Mouse (Mus musculus): ENCODE measurements around the gene Adamts17. TPM values are rescaled to one million over a fixed set of nuclear protein-coding genes. Genes with fewer than 3 reads are reported as not detected.

Gene Adamts17
- polyA plus RNA-seq, 1 experiment from 2014 or later = 3.6 TPM

DNA sequence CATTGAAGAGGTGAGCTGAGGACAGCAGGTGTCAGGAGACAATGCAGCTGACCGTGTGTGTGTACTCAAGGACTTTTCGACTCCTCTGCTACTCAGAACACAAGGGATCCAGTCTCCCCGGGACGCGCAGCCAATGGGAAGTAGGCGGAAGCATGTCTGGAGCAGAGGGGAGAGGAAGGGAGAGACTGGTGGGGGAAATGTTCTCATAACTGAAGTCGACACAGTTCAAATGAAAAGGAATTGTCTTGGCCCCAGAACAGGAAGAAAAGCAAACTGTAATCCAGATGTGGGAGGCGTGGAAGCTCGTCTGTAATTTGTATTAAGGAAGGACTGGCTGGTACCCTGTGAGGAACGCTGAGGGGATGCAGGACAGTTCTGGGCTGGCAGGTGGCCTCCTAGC lies 135.3 kb downstream of the Adamts17 start:
- H3K9ac ChIP-seq (replicated peaks; ENCODE audit: low read length) = no peak overlapping the region
- H3K4me3 ChIP-seq (ENCODE audit: low read length) = no peak overlapping the region
- H3K36me3 ChIP-seq (ENCODE audit: insufficient read depth, low read length) = no peaks in the 10 kb centered on the region
- ATAC-seq (ENCODE audit: low FRiP score, low TSS enrichment) = no peak
- no peak overlapping the region for H3K27ac ChIP-seq (ENCODE audit: low read length)
- 0 out of 2 replicates have a peak, but pooled peaks cover 8% of the 10 kb centered on the region for H3K4me1 ChIP-seq (ENCODE audit: insufficient read depth, low read length)
- H3K4me2 ChIP-seq (replicated peaks; ENCODE audit: low read depth, low read length) = no peak overlapping the region
- no peaks in the 10 kb centered on the region for H3K9me3 ChIP-seq (ENCODE audit: low read length)
- no peaks in the 10 kb centered on the region for H3K27me3 ChIP-seq (ENCODE audit: insufficient read depth, low read length)
- WGBS = 57% methylated on average over 10 of the region's 10 CpGs

GRCm38 (mm10) chr7:66976371-66976770 lies 136.8 kb downstream of the Adamts17 start:
- no peaks in the 10 kb centered on the region for H3K9me3 ChIP-seq (ENCODE audit: low read length)
- H3K27ac ChIP-seq (ENCODE audit: low read length) = no peak overlapping the region
- H3K36me3 ChIP-seq (ENCODE audit: insufficient read depth, low read length) = no peaks in the 10 kb centered on the region
- no peak for ATAC-seq (ENCODE audit: low FRiP score, low TSS enrichment)
- WGBS = 94% methylated on average over 9 of the region's 9 CpGs
- no peaks in the 10 kb centered on the region for H3K27me3 ChIP-seq (ENCODE audit: insufficient read depth, low read length)
- no peak overlapping the region for H3K9ac ChIP-seq (replicated peaks; ENCODE audit: low read length)
- H3K4me1 ChIP-seq (ENCODE audit: insufficient read depth, low read length) = 0 out of 2 replicates have a peak, but pooled peaks cover 4% of the 10 kb centered on the region
- no peak overlapping the region for H3K4me2 ChIP-seq (replicated peaks; ENCODE audit: low read depth, low read length)
- H3K4me3 ChIP-seq (ENCODE audit: low read length) = no peak overlapping the region

DNA sequence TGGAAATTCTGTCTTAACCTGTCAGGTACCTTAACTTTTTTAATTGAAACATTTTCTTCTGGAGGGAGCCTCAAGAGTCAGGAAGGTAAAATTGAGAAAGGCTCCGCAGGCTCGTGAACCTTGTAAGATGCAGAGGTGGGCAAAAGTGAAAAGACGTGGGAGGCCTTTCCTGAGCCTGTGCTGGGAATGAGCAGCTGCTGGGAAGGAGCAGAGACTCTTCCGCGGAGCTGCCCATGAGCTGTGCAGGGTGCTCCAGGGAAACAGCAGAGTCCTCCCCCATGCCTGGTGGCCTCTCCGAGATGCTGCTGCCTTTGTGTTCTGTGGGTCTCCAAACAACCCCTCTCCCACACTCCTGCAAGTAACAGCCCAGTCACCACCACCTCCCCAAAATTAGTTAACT lies 142.1 kb downstream of the Adamts17 start:
- H3K27me3 ChIP-seq (ENCODE audit: insufficient read depth, low read length) = no peaks in the 10 kb centered on the region
- ATAC-seq (ENCODE audit: low FRiP score, low TSS enrichment) = no peak
- H3K27ac ChIP-seq (ENCODE audit: low read length) = no peak overlapping the region
- H3K36me3 ChIP-seq (ENCODE audit: insufficient read depth, low read length) = no peaks in the 10 kb centered on the region
- no peak overlapping the region for H3K4me2 ChIP-seq (replicated peaks; ENCODE audit: low read depth, low read length)
- peaks cover 6% of the 10 kb centered on the region; the same call in 1 of the 2 replicates for H3K9me3 ChIP-seq (ENCODE audit: low read length)
- H3K4me1 ChIP-seq (ENCODE audit: insufficient read depth, low read length) = no peaks in the 10 kb centered on the region
- H3K4me3 ChIP-seq (ENCODE audit: low read length) = no peak overlapping the region
- no peak overlapping the region for H3K9ac ChIP-seq (replicated peaks; ENCODE audit: low read length)
- 77% methylated on average over 6 of the region's 6 CpGs for WGBS

DNA sequence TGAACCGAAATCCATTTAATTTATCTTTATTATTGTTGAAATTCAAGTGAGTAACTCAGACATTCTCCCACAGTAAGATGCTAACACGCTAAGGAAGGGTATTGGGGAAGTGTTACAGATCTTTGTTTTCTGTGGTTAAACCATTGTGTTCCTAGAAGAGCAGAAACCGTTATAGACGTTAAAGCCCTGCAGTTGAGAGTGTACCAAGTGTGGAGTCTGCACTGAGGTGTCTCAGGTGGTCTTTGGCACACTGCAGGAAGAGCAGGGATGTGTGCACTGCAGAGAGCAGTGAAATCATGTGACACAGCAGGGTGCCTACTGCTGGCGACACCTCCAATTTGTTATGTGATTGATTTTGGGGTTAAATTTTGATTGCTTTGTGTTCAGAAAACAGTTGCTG lies 142.5 kb downstream of the Adamts17 start:
- no peak overlapping the region for H3K27ac ChIP-seq (ENCODE audit: low read length)
- 81% methylated on average over 5 of the region's 5 CpGs for WGBS

GRCm38 (mm10) chr7:66987671-66988070 lies 148.1 kb downstream of the Adamts17 start:
- WGBS = 96% methylated on average over 4 of the region's 4 CpGs
- peaks cover 6% of the 10 kb centered on the region; the same call in 1 of the 2 replicates for H3K9me3 ChIP-seq (ENCODE audit: low read length)

More for the DNA sequence above, 142.5 kb downstream of the Adamts17 start:
- Histone ChIP-seq H3K4me3 (ENCODE audit: low read length) (no peak overlapping the region), H3K4me2 (replicated peaks; ENCODE audit: low read depth, low read length) (no peak overlapping the region), H3K27me3 (ENCODE audit: insufficient read depth, low read length) (no peaks in the 10 kb centered on the region), H3K9ac (replicated peaks; ENCODE audit: low read length) (no peak overlapping the region), H3K9me3 (ENCODE audit: low read length) (peaks cover 6% of the 10 kb centered on the region; the same call in 1 of the 2 replicates), H3K36me3 (ENCODE audit: insufficient read depth, low read length) (no peaks in the 10 kb centered on the region), H3K4me1 (ENCODE audit: insufficient read depth, low read length) (no peaks in the 10 kb centered on the region)
- no peak for ATAC-seq (ENCODE audit: low FRiP score, low TSS enrichment)

GRCm38 (mm10) chr7:66988441-66988840 lies 148.9 kb downstream of the Adamts17 start:
- Histone ChIP-seq H3K27ac (ENCODE audit: low read length) (no peak overlapping the region), H3K9ac (replicated peaks; ENCODE audit: low read length) (no peak overlapping the region), H3K4me2 (replicated peaks; ENCODE audit: low read depth, low read length) (no peak overlapping the region), H3K9me3 (ENCODE audit: low read length) (peaks cover 5% of the 10 kb centered on the region; the same call in 1 of the 2 replicates), H3K4me1 (ENCODE audit: insufficient read depth, low read length) (no peaks in the 10 kb centered on the region), H3K36me3 (ENCODE audit: insufficient read depth, low read length) (no peaks in the 10 kb centered on the region), H3K4me3 (ENCODE audit: low read length) (no peak overlapping the region), H3K27me3 (ENCODE audit: insufficient read depth, low read length) (no peaks in the 10 kb centered on the region)
- no peak for ATAC-seq (ENCODE audit: low FRiP score, low TSS enrichment)
- WGBS = 86% methylated on average over 3 of the region's 3 CpGs

More at GRCm38 (mm10) chr7:66987671-66988070, 148.1 kb downstream of the Adamts17 start:
- H3K4me2 ChIP-seq (replicated peaks; ENCODE audit: low read depth, low read length) = no peak overlapping the region
- H3K4me1 ChIP-seq (ENCODE audit: insufficient read depth, low read length) = no peaks in the 10 kb centered on the region
- no peak overlapping the region for H3K9ac ChIP-seq (replicated peaks; ENCODE audit: low read length)
- H3K36me3 ChIP-seq (ENCODE audit: insufficient read depth, low read length) = no peaks in the 10 kb centered on the region
- no peaks in the 10 kb centered on the region for H3K27me3 ChIP-seq (ENCODE audit: insufficient read depth, low read length)
- no peak overlapping the region for H3K4me3 ChIP-seq (ENCODE audit: low read length)
- no peak for ATAC-seq (ENCODE audit: low FRiP score, low TSS enrichment)
- H3K27ac ChIP-seq (ENCODE audit: low read length) = no peak overlapping the region

- WGBS = 82% methylated on average over 3 of the region's 3 CpGs
- Histone ChIP-seq H3K4me2 (replicated peaks; ENCODE audit: low read depth, low read length) (no peak overlapping the region), H3K4me3 (ENCODE audit: low read length) (no peak overlapping the region), H3K9ac (replicated peaks; ENCODE audit: low read length) (no peak overlapping the region), H3K27me3 (ENCODE audit: insufficient read depth, low read length) (no peaks in the 10 kb centered on the region), H3K4me1 (ENCODE audit: insufficient read depth, low read length) (no peaks in the 10 kb centered on the region), H3K36me3 (ENCODE audit: insufficient read depth, low read length) (no peaks in the 10 kb centered on the region), H3K27ac (ENCODE audit: low read length) (no peak overlapping the region), H3K9me3 (ENCODE audit: low read length) (no peaks in the 10 kb centered on the region)
- ATAC-seq (ENCODE audit: low FRiP score, low TSS enrichment) = no peak
Measured at GRCm38 (mm10) chr7:66989357-66990045, 150.0 kb downstream of the Adamts17 start.

GRCm38 (mm10) chr7:66998821-66999220 lies 159.3 kb downstream of the Adamts17 start:
- Histone ChIP-seq H3K4me3 (ENCODE audit: low read length) (no peak overlapping the region), H3K27ac (ENCODE audit: low read length) (no peak overlapping the region), H3K4me1 (ENCODE audit: insufficient read depth, low read length) (no peaks in the 10 kb centered on the region), H3K9me3 (ENCODE audit: low read length) (no peaks in the 10 kb centered on the region), H3K36me3 (ENCODE audit: insufficient read depth, low read length) (no peaks in the 10 kb centered on the region), H3K27me3 (ENCODE audit: insufficient read depth, low read length) (no peaks in the 10 kb centered on the region), H3K4me2 (replicated peaks; ENCODE audit: low read depth, low read length) (no peak overlapping the region), H3K9ac (replicated peaks; ENCODE audit: low read length) (no peak overlapping the region)
- ATAC-seq (ENCODE audit: low FRiP score, low TSS enrichment) = no peak
- WGBS = 84% methylated on average over 6 of the region's 6 CpGs

- Histone ChIP-seq H3K4me3 (ENCODE audit: low read length) (no peak overlapping the region), H3K9ac (replicated peaks; ENCODE audit: low read length) (no peak overlapping the region), H3K27ac (ENCODE audit: low read length) (no peak overlapping the region), H3K27me3 (ENCODE audit: insufficient read depth, low read length) (no peaks in the 10 kb centered on the region), H3K9me3 (ENCODE audit: low read length) (peaks cover 3% of the 10 kb centered on the region; the same call in 1 of the 2 replicates), H3K36me3 (ENCODE audit: insufficient read depth, low read length) (no peaks in the 10 kb centered on the region; the same call in 1 of the 2 replicates), H3K4me2 (replicated peaks; ENCODE audit: low read depth, low read length) (no peak overlapping the region), H3K4me1 (ENCODE audit: insufficient read depth, low read length) (no peaks in the 10 kb centered on the region)
- WGBS = 79% methylated on average over 1 of the region's 1 CpGs
- ATAC-seq (ENCODE audit: low FRiP score, low TSS enrichment) = no peak
Measured at GRCm38 (mm10) chr7:67003648-67004047, 164.1 kb downstream of the Adamts17 start.

GRCm38 (mm10) chr7:67004220-67004619 lies 164.7 kb downstream of the Adamts17 start:
- no peak overlapping the region for H3K4me2 ChIP-seq (replicated peaks; ENCODE audit: low read depth, low read length)
- no peak overlapping the region for H3K27ac ChIP-seq (ENCODE audit: low read length)
- H3K4me1 ChIP-seq (ENCODE audit: insufficient read depth, low read length) = no peaks in the 10 kb centered on the region
- H3K9me3 ChIP-seq (ENCODE audit: low read length) = peaks cover 3% of the 10 kb centered on the region; the same call in 1 of the 2 replicates
- no peak overlapping the region for H3K4me3 ChIP-seq (ENCODE audit: low read length)
- WGBS = 95% methylated on average over 5 of the region's 5 CpGs
- no peaks in the 10 kb centered on the region for H3K27me3 ChIP-seq (ENCODE audit: insufficient read depth, low read length)
- no peaks in the 10 kb centered on the region; the same call in 1 of the 2 replicates for H3K36me3 ChIP-seq (ENCODE audit: insufficient read depth, low read length)
- no peak overlapping the region for H3K9ac ChIP-seq (replicated peaks; ENCODE audit: low read length)
- no peak for ATAC-seq (ENCODE audit: low FRiP score, low TSS enrichment)
